Mouse (Mus musculus): ENCODE data around the gene Usp31. TPM values are rescaled to one million over a fixed set of nuclear protein-coding genes. Genes with fewer than 3 reads are reported as not detected.

Gene Usp31
- polyA plus RNA-seq, 1 experiment: 13.2 TPM

- no peak for DNase-seq (ENCODE audit: low read depth)
- TF ChIP-seq POLR2A (IDR thresholded peaks at IDR 0.05; ENCODE audit: borderline replicate concordance, extremely low read depth, insufficient read depth, insufficient read length, poor library complexity, severe bottlenecking): no peak
- TF ChIP-seq CTCF (IDR thresholded peaks at IDR 0.05; ENCODE audit: borderline replicate concordance, extremely low read depth, insufficient read depth, insufficient read length): no peak
These were observed 54.4 kb downstream of the Usp31 start for GRCm38 (mm10) chr7:121652629-121653028.

- peak; percentile 69 for DNase-seq (ENCODE audit: low read depth)
- TF ChIP-seq CTCF (IDR thresholded peaks at IDR 0.05; ENCODE audit: borderline replicate concordance, extremely low read depth, insufficient read depth, insufficient read length) (no peak), POLR2A (IDR thresholded peaks at IDR 0.05; ENCODE audit: borderline replicate concordance, extremely low read depth, insufficient read depth, insufficient read length, poor library complexity, severe bottlenecking) (no peak)
These were observed 56.3 kb downstream of the Usp31 start for GRCm38 (mm10) chr7:121650724-121651123.

- TF ChIP-seq CTCF (IDR thresholded peaks at IDR 0.05; ENCODE audit: borderline replicate concordance, extremely low read depth, insufficient read depth, insufficient read length): peak; percentile 72; the same call in 1 of the 2 replicates
- TF ChIP-seq POLR2A (IDR thresholded peaks at IDR 0.05; ENCODE audit: borderline replicate concordance, extremely low read depth, insufficient read depth, insufficient read length, poor library complexity, severe bottlenecking): no peak
- DNase-seq (ENCODE audit: low read depth): peak; percentile 77
These were observed 65.9 kb downstream of the Usp31 start for GRCm38 (mm10) chr7:121640998-121641762.

GRCm38 (mm10) chr7:121636732-121637131, 70.3 kb downstream of the Usp31 start:
- DNase-seq (ENCODE audit: low read depth): no peak
- no peak for TF ChIP-seq CTCF (IDR thresholded peaks at IDR 0.05; ENCODE audit: borderline replicate concordance, extremely low read depth, insufficient read depth, insufficient read length)
- no peak for TF ChIP-seq POLR2A (IDR thresholded peaks at IDR 0.05; ENCODE audit: borderline replicate concordance, extremely low read depth, insufficient read depth, insufficient read length, poor library complexity, severe bottlenecking)

GRCm38 (mm10) chr7:121634236-121634635, 72.8 kb downstream of the Usp31 start:
- TF ChIP-seq POLR2A (IDR thresholded peaks at IDR 0.05; ENCODE audit: borderline replicate concordance, extremely low read depth, insufficient read depth, insufficient read length, poor library complexity, severe bottlenecking): no peak
- TF ChIP-seq CTCF (IDR thresholded peaks at IDR 0.05; ENCODE audit: borderline replicate concordance, extremely low read depth, insufficient read depth, insufficient read length): no peak
- DNase-seq (ENCODE audit: low read depth): peak; percentile 37

GRCm38 (mm10) chr7:121622835-121623420, 84.1 kb downstream of the Usp31 start:
- TF ChIP-seq CTCF (IDR thresholded peaks at IDR 0.05; ENCODE audit: borderline replicate concordance, extremely low read depth, insufficient read depth, insufficient read length) (no peak), POLR2A (IDR thresholded peaks at IDR 0.05; ENCODE audit: borderline replicate concordance, extremely low read depth, insufficient read depth, insufficient read length, poor library complexity, severe bottlenecking) (no peak)
- peak; percentile 27 for DNase-seq (ENCODE audit: low read depth)

- no peak for TF ChIP-seq CTCF (IDR thresholded peaks at IDR 0.05; ENCODE audit: borderline replicate concordance, extremely low read depth, insufficient read depth, insufficient read length)
- TF ChIP-seq POLR2A (IDR thresholded peaks at IDR 0.05; ENCODE audit: borderline replicate concordance, extremely low read depth, insufficient read depth, insufficient read length, poor library complexity, severe bottlenecking): no peak
- DNase-seq (ENCODE audit: low read depth): peak; percentile 38
These were observed 84.6 kb downstream of the Usp31 start for GRCm38 (mm10) chr7:121622433-121622832.

GRCm38 (mm10) chr7:121601697-121602096, 105.4 kb downstream of the Usp31 start:
- no peak for DNase-seq (ENCODE audit: low read depth)
- no peak for TF ChIP-seq CTCF (IDR thresholded peaks at IDR 0.05; ENCODE audit: borderline replicate concordance, extremely low read depth, insufficient read depth, insufficient read length)
- no peak for TF ChIP-seq POLR2A (IDR thresholded peaks at IDR 0.05; ENCODE audit: borderline replicate concordance, extremely low read depth, insufficient read depth, insufficient read length, poor library complexity, severe bottlenecking)

- peak; percentile 40 for DNase-seq (ENCODE audit: low read depth)
- TF ChIP-seq POLR2A (IDR thresholded peaks at IDR 0.05; ENCODE audit: borderline replicate concordance, extremely low read depth, insufficient read depth, insufficient read length, poor library complexity, severe bottlenecking) (no peak), CTCF (IDR thresholded peaks at IDR 0.05; ENCODE audit: borderline replicate concordance, extremely low read depth, insufficient read depth, insufficient read length) (no peak)
These were observed 110.7 kb downstream of the Usp31 start for GRCm38 (mm10) chr7:121596401-121596800.

- DNase-seq (ENCODE audit: low read depth): no peak
- no peak for TF ChIP-seq CTCF (IDR thresholded peaks at IDR 0.05; ENCODE audit: borderline replicate concordance, extremely low read depth, insufficient read depth, insufficient read length)
- TF ChIP-seq POLR2A (IDR thresholded peaks at IDR 0.05; ENCODE audit: borderline replicate concordance, extremely low read depth, insufficient read depth, insufficient read length, poor library complexity, severe bottlenecking): no peak
These were observed 111.6 kb downstream of the Usp31 start for GRCm38 (mm10) chr7:121595496-121595895.

- no peak for DNase-seq (ENCODE audit: low read depth)
These were observed 112.0 kb downstream of the Usp31 start for GRCm38 (mm10) chr7:121595085-121595484.

More at GRCm38 (mm10) chr7:121595085-121595484, 112.0 kb downstream of the Usp31 start:
- TF ChIP-seq CTCF (IDR thresholded peaks at IDR 0.05; ENCODE audit: borderline replicate concordance, extremely low read depth, insufficient read depth, insufficient read length) (no peak), POLR2A (IDR thresholded peaks at IDR 0.05; ENCODE audit: borderline replicate concordance, extremely low read depth, insufficient read depth, insufficient read length, poor library complexity, severe bottlenecking) (no peak)

All from brain, embryonic 14.5 days (tissue).